In genomic region chr4:98622996-98623673, GRCm38 (mm10) we compare ENCODE assay signal across 11 mouse cellular contexts.
DNase-seq lines count a peak whose midpoint lies in the region; ATAC-seq lines count a peak whose summit lies in the region.
"Had no signal": no experiment of that assay in that cellular context is flagged by ENCODE, and none has a peak within 500 bp of the region (broad histone marks: within the 10 kb centered on the region; RNA-seq: fewer than 3 reads in every experiment).

No protein-coding gene starts in this region.

- no peaks in the 10 kb centered on the region for H3K9me3 ChIP-seq in embryonic facial prominence, embryonic 11.5 days (replicated peaks; ENCODE audit: control insufficient read depth, low read length)
- H3K9me3 ChIP-seq in intestine, embryonic 14.5 days (ENCODE audit: control insufficient read depth, low read length), result no peaks in the 10 kb centered on the region
- H3K9me3 ChIP-seq: liver, embryonic 15.5 days had no signal

- DNase-seq in layer of hippocampus, adult 9-11 months, result peak; percentile 8
- DNase-seq in layer of hippocampus, postnatal 36 days, result no peak
- peak; percentile 44 for DNase-seq in embryonic facial prominence, embryonic 11.5 days (ENCODE audit: low spot score)
- DNase-seq in intestine, embryonic 14.5 days (ENCODE audit: low spot score), result no peak
- DNase-seq in retina, postnatal 1 day, result peak; percentile 77
- no peak for DNase-seq in ovary, postnatal 36 days (ENCODE audit: low spot score)
- no peak for DNase-seq in gastrocnemius, postnatal 4 days (ENCODE audit: low spot score in 2 of 2)
- DNase-seq: cerebellum, adult 18-20 months had no signal

- no peak overlapping the region for H3K4me2 ChIP-seq in embryonic facial prominence, embryonic 11.5 days (ENCODE audit: low read depth, low read length)
- H3K4me2 ChIP-seq in intestine, embryonic 14.5 days (ENCODE audit: low read length), result no peak overlapping the region
- H3K4me2 ChIP-seq: liver, embryonic 15.5 days had no signal

- no peak overlapping the region for H3K4me3 ChIP-seq in embryonic facial prominence, embryonic 11.5 days (ENCODE audit: low read depth, low read length)
- no peak overlapping the region for H3K4me3 ChIP-seq in intestine, embryonic 14.5 days (ENCODE audit: low read depth, low read length)
- H3K4me3 ChIP-seq: liver, embryonic 15.5 days had no signal

- no peak overlapping the region for H3K9ac ChIP-seq in embryonic facial prominence, embryonic 11.5 days (replicated peaks; ENCODE audit: low read length)
- H3K9ac ChIP-seq in intestine, embryonic 14.5 days (ENCODE audit: low read length), result no peak overlapping the region
- H3K9ac ChIP-seq: liver, embryonic 15.5 days had no signal

- H3K27me3 ChIP-seq in embryonic facial prominence, embryonic 11.5 days (ENCODE audit: control insufficient read depth, insufficient read depth, low read length), result no peaks in the 10 kb centered on the region
- H3K27me3 ChIP-seq in intestine, embryonic 14.5 days (replicated peaks; ENCODE audit: control insufficient read depth, insufficient read depth, low read length), result no peaks in the 10 kb centered on the region
- H3K27me3 ChIP-seq: liver, embryonic 15.5 days had no signal

- H3K36me3 ChIP-seq in embryonic facial prominence, embryonic 11.5 days (replicated peaks; ENCODE audit: control insufficient read depth, insufficient read depth, low read depth, low read length), result no peaks in the 10 kb centered on the region
- H3K36me3 ChIP-seq in intestine, embryonic 14.5 days (ENCODE audit: control insufficient read depth, insufficient read depth, low read length), result no peaks in the 10 kb centered on the region
- H3K36me3 ChIP-seq: G1E; liver, embryonic 15.5 days had no signal

- no peaks in the 10 kb centered on the region for H3K4me1 ChIP-seq in embryonic facial prominence, embryonic 11.5 days (ENCODE audit: control insufficient read depth, insufficient read depth, low read length)
- peaks cover 7% of the 10 kb centered on the region; the same call in 1 of the 2 replicates for H3K4me1 ChIP-seq in intestine, embryonic 14.5 days (replicated peaks; ENCODE audit: control insufficient read depth, insufficient read depth, low read length)
- H3K4me1 ChIP-seq: liver, embryonic 15.5 days had no signal

- 33% methylated on average over 3 of the region's 3 CpGs for WGBS in embryonic facial prominence, embryonic 11.5 days
- 21% methylated on average over 3 of the region's 3 CpGs for WGBS in intestine, embryonic 14.5 days

- ATAC-seq in embryonic facial prominence, embryonic 11.5 days (replicated peaks; ENCODE audit: insufficient number of reproducible peaks, low FRiP score, low TSS enrichment, low read depth), result peak; percentile 56; the same call in 1 of the 2 replicates
- ATAC-seq in intestine, embryonic 14.5 days (replicated peaks; ENCODE audit: low FRiP score, low TSS enrichment, low read depth), result 0 out of 2 replicates have a peak, but pooled peaks have one; percentile 43
- ATAC-seq in granulocyte monocyte progenitor cell, adult 5-6 weeks (replicated peaks; ENCODE audit: poor library complexity, severe bottlenecking), result no peak

- 0 out of 2 replicates have a peak overlapping the region, but pooled peaks have one; percentile 28 for H3K27ac ChIP-seq in embryonic facial prominence, embryonic 11.5 days (replicated peaks; ENCODE audit: low read depth, low read length)
- peak overlapping the region; percentile 80 for H3K27ac ChIP-seq in intestine, embryonic 14.5 days (ENCODE audit: low read depth)
- H3K27ac ChIP-seq: liver, embryonic 15.5 days had no signal

Comparison
In these comparisons a context has a peak if more than half of its experiments do, and no peak if none do; other contexts are left out.
1. DNase-seq: peak in layer of hippocampus, adult 9-11 months (single experiment), embryonic facial prominence, embryonic 11.5 days (single experiment) and retina, postnatal 1 day (single experiment); none in layer of hippocampus, postnatal 36 days (0 of 2), intestine, embryonic 14.5 days (single experiment), ovary, postnatal 36 days (single experiment) and gastrocnemius, postnatal 4 days (0 of 2).